ENCODE assay signal across 8 mouse cellular contexts in genomic region chr12:70495282-70495922, GRCm38 (mm10). TPM values are rescaled to one million over a fixed set of nuclear protein-coding genes. Genes with fewer than 3 reads are reported as not detected.
DNase-seq lines count a peak whose midpoint lies in the region; ATAC-seq lines count a peak whose summit lies in the region.

No protein-coding gene starts in this region.

- no peak overlapping the region for H3K9ac ChIP-seq in heart, embryonic 12.5 days
- H3K9ac ChIP-seq in midbrain, embryonic 16.5 days (ENCODE audit: low read depth, low read length), result no peak overlapping the region; the same call in 1 of the 2 replicates

- WGBS in heart, embryonic 12.5 days, result 51% methylated on average over 4 of the region's 4 CpGs
- WGBS in midbrain, embryonic 16.5 days, result 43% methylated on average over 4 of the region's 4 CpGs

- peaks cover 5% of the 10 kb centered on the region for H3K9me3 ChIP-seq in heart, embryonic 12.5 days (replicated peaks)
- H3K9me3 ChIP-seq in midbrain, embryonic 16.5 days (replicated peaks; ENCODE audit: control insufficient read depth, low read length, poor library complexity, severe bottlenecking), result no peaks in the 10 kb centered on the region

- no peak overlapping the region for H3K27ac ChIP-seq in heart, embryonic 12.5 days (ENCODE audit: poor library complexity, severe bottlenecking)
- no peak overlapping the region for H3K27ac ChIP-seq in midbrain, embryonic 16.5 days (ENCODE audit: low read length)

- ATAC-seq in heart, embryonic 12.5 days (ENCODE audit: insufficient number of reproducible peaks, low FRiP score), result no peak; the same call in 1 of the 2 replicates
- peak; percentile 47 for ATAC-seq in midbrain, embryonic 16.5 days
- no peak for ATAC-seq in megakaryocyte, adult 5-6 weeks (ENCODE audit: poor library complexity, severe bottlenecking)

- no peak overlapping the region for H3K4me2 ChIP-seq in heart, embryonic 12.5 days
- H3K4me2 ChIP-seq in midbrain, embryonic 16.5 days (ENCODE audit: low read length), result no peak overlapping the region

- no peaks in the 10 kb centered on the region for H3K4me1 ChIP-seq in heart, embryonic 12.5 days (replicated peaks)
- H3K4me1 ChIP-seq in midbrain, embryonic 16.5 days (ENCODE audit: control insufficient read depth, insufficient read depth, low read length), result 0 out of 2 replicates have a peak, but pooled peaks cover 4% of the 10 kb centered on the region

- no peaks in the 10 kb centered on the region for H3K36me3 ChIP-seq in heart, embryonic 12.5 days
- H3K36me3 ChIP-seq in midbrain, embryonic 16.5 days (ENCODE audit: control insufficient read depth, insufficient read depth, low read length), result no peaks in the 10 kb centered on the region

- H3K27me3 ChIP-seq in heart, embryonic 12.5 days (replicated peaks), result no peaks in the 10 kb centered on the region
- H3K27me3 ChIP-seq in midbrain, embryonic 16.5 days (ENCODE audit: control insufficient read depth, insufficient read depth, low read depth, low read length), result no peaks in the 10 kb centered on the region

- DNase-seq in heart, adult 18-20 months, result peak; percentile 51 to 78
- peak; percentile 8 for DNase-seq in 416B (ENCODE audit: low read depth)
- peak; percentile 31 to 70 for DNase-seq in cerebellum, postnatal 25 days
- DNase-seq in induced T-regulatory cell, adult 2 months (ENCODE audit: low read depth), result peak; percentile 7
- DNase-seq in urinary bladder, adult 18-20 months (ENCODE audit: low spot score in 2 of 2), result no peak

- no peak overlapping the region for H3K4me3 ChIP-seq in heart, embryonic 12.5 days
- no peak overlapping the region for H3K4me3 ChIP-seq in midbrain, embryonic 16.5 days (ENCODE audit: low read depth, low read length)

RNA-seq across cellular contexts. Expression of gene Tmx1, which starts 42.5 kb away (rescaled TPM):
- 10 to 100 TPM; 29.3 to 33.9 TPM for total RNA-seq in heart, adult 18-20 months (2021)
- polyA plus RNA-seq in heart, embryonic 12.5 days (2016; fragmentation: Nextera tagmentation; extraction: Ambion mirVana), result 87.6 and 92.4 TPM in 2 replicates
- 148 and 154 TPM in 2 replicates for polyA plus RNA-seq in midbrain, embryonic 16.5 days (2015; fragmentation: Nextera tagmentation; extraction: Ambion mirVana)
- total RNA-seq in megakaryocyte, adult 5-6 weeks (2015), result 45.5 and 47.2 TPM in 2 replicates
- 72.9 and 83.4 TPM in 2 replicates for total RNA-seq in megakaryocyte, adult 5-6 weeks (2017)

Comparison
In these comparisons a context has a peak if more than half of its experiments do, and no peak if none do; other contexts are left out.
1. DNase-seq: peak in heart, adult 18-20 months (2 of 2), 416B (single experiment), cerebellum, postnatal 25 days (2 of 2) and induced T-regulatory cell, adult 2 months (single experiment); none in urinary bladder, adult 18-20 months (0 of 2).